Mouse (Mus musculus): ENCODE data around the gene Nmu.

Nmu gene

DNA sequence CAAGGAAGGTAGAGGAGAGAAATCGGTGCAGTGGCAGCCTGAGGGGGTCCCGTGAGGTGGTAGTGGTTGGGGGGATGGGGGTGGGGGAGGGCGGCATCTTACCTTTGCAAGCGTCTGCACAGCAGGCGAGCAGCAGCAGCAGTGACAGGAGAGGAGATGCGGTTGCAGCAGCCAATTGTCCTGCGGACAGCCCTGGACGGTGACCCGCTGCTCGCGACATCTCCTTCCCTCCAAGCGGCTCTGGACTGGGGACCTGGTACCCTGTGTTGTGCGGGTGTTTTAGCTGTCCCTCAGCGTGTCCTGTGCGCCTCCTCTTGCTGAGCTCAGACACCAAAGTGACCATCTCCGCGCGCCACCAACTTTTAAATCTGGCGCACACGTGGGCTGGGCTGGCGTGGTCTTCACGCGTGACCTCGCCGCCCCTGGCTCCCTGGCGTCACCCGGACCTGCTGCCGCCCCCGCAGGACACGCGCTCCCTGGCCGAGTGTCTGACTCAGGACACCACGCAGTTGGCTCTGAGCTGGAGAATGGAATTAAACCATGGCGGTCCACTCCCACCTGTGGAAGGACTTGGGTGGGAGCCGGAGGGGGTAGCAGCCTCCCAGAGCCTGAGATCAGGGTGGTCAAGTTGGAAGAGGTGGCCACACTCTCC is at the start of gene Nmu:
Gene Nmu (minus strand): TSS at position 336 of the 652 bp plus-strand sequence.
- DNase-seq (ENCODE audit: low read depth), result no peak

DNA sequence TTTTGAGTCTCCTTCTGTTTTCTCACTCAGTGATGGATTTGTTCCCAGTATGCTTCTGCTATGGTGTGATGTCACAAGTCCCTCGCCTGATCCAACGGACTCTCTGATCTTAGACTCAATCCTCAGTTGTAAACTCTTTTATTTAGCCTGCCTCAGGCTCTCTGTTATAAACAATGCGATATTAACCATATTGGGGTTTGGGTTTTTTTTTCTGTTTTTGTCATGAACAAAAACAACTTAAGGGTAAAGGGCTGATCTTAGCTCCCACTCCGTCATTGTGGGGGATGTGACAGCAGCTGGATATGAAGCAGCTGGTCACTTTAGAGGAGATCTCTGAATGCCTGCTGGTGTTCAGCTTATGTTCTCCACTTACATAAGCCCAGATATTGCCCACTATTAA is 48.1 kb upstream of the Nmu start:
- no peak for DNase-seq (ENCODE audit: low read depth)

DNA sequence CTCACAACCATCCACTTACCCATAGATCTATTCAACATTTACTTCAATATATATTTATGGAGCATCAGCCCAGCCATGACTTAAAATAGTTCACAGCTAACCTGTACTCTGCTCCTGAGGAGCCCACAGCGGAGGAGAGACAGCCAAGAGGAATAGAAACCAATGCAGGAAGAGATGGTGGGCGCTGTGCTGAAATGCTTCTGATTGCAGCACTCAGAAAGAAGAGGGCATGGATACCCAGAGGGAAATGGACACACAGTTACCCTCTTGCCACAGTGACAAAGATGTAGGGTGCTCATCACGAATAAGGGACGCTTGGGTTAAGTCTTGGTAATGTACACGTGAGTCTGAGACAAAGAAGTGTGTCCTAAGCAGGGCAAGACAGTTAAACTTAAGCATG is 30.8 kb upstream of the Nmu start:
- no peak for DNase-seq (ENCODE audit: low read depth)

DNA sequence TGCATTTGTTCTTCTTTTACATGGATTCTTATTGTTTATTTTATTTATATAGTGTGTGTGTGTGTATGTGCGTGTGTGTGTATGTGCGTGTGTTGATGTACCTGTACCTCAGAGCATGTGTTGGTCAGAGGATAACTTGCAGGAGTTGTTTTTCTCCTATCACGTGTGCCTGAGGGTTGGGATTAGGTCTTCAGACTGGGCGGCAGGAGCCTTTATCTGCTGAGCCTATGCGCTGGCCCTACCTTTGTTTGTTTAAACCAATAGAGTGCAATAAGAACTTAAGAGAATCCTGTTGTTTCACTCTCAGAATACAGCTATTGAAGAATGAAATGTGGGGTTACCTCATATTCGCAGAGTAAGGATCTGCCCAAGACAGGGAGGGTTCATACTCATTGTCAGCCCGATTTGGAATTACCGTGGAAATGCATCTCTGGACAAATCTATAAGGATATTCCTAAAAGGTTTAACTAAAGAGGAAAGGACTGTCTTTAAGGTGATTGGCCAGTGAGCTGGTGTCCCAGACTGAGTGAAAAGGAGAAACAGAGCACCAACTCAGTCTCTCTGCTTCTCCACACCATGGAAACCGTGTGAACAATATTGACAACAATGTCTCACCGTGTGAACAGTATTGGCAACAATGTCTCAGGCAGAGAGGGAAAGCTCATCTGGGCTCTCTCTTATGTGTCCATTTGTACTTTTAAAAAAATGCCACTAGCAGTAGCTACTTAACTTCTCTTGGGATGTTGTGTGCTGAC is 25.6 kb upstream of the Nmu start:
- no peak for DNase-seq (ENCODE audit: low read depth)

DNA sequence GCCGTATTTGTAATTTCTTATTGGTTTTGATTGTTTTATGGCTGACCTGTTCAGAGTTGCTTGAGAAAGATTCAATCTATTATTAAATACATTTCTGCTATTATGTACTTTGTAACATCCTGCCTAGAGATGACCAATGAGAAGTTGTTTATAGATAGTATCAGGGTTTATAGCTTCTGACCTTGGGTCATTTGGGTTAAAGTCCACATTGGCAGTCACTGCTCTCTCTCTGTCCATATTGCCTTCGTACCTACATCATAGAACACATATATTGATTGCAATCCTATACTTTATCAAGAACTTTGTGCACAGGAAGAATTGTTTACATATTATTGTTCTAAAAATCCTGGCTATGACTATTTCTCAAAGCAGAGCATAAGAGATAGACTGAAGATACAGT is 24.9 kb upstream of the Nmu start:
- no peak for DNase-seq (ENCODE audit: low read depth)

DNA sequence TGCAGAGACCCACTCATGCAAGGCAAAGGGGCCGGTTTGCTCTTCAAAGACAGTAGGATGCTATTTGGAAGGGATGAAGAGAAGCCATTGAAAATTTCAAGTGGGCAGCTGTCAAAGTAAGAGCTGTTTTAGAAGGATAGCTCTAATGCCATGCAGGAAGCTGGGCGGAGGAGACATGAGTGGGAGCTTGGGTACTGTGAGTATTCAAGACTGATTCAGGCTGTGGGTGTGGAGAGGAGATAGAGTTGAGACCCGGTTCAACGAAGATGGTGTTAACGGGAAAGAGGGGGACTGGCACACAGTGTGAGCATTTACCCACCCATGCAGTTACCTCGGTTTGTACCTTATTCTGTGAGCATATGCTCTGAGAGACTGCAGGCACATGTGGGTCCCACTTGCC is 20.1 kb upstream of the Nmu start:
- no peak for DNase-seq (ENCODE audit: low read depth)

DNA sequence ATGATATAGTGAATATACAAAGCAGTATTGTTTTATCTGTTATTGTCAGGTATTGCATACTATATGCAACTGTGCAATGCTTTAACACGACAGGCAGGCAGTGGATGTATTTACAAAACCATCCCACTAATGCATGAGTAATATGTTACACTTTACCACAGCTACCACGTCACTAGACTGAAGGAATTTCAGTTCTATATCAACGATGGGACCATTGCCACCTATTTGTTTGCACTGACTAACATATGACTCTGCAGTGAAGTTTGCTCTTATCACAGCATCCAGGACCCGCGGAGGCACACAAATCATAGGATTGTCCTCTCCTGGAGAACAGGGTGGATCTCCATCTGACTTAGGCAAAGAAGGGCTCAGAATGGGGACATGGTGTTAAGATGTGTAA is 18.2 kb upstream of the Nmu start:
- DNase-seq (ENCODE audit: low read depth), result no peak

DNA sequence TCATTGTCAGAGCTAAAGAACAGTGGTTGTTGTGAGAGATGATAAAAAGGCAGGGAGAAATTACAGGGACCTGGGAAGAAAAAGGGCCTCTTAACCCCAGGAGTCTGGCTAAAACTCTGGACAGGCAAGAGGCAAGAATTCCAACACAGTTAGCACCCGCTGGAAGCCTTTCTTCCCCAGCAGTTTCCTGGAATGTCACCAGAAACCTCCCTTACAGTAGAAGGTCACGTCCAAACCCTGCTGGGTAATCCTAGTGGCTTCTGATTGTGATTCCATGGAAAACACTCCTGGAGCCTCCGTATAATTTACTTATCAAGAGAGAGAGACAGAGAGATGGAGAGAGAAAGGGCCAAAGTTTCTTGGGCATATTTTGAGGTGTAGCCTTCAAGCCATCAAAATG is 15.6 kb upstream of the Nmu start:
- DNase-seq (ENCODE audit: low read depth), result no peak

DNA sequence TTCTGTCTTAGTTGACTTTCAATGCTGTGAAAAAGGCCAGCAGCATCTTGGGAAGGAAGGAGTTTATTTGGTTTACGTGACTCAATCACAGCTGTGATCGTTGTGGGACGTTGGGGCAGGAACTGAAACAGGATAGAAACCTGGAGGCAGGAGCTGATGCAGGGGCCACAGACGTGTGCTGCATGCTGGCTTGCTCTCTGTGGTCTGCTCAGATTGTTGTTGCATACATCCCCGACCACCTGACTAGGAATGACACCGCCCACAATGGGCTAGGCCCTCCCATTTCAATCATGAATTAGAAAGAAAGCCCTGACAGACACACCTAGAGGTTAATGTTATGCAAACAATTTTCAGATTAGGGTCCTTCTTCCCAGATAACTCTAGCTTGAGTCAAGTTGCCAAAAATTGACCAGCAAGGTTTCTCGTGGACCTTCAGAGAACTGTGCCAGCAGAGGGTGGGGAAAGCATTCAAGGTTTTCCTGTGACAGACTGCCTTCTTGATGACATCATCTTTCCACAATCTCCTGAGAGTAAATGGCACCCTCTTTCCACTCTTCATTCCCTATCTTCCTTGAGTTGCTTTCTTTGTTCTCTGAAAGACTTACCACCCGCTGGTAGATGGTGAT is 5.7 kb upstream of the Nmu start:
- DNase-seq (ENCODE audit: low read depth), result no peak

DNA sequence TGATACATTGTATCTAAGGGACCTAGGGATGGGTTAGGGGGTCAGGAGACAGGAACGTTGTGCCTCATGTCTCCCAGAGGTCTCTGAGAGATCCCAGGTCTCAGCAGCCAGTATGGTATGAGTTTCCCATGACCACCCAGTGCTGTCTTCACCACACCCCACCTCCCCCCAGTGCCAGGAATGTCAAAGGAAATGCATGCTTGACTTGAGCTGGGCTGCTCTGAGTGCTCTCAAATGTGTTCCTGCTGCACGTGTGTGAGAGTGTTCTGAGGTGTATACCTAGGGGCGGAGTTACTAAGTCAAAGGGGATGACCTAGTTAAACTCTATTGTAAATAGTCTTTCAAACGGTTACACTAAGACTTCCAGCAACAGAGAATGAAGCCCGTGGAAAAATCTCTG is 1.8 kb upstream of the Nmu start:
- DNase-seq (ENCODE audit: low read depth), result no peak

DNA sequence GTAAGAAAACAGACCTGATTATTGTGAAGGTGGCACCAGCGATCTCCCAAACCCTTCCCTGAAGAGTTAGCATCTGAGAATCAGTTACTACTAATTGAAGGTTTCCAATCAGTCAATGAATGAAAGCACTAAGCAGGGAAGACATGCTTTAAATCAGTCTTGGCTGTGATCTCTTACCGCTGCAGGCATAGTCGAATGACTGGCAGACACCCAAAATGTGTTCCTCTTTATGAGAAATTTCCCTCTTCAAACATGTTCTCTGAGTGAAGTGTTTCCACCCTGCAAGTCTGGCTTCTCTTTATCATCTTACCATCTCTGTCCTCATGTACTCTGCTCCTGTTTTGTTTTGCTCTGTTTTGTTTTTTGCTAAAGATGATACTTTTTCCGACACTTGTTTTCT is 2.8 kb downstream of the Nmu start:
- DNase-seq (ENCODE audit: low read depth), result no peak

DNA sequence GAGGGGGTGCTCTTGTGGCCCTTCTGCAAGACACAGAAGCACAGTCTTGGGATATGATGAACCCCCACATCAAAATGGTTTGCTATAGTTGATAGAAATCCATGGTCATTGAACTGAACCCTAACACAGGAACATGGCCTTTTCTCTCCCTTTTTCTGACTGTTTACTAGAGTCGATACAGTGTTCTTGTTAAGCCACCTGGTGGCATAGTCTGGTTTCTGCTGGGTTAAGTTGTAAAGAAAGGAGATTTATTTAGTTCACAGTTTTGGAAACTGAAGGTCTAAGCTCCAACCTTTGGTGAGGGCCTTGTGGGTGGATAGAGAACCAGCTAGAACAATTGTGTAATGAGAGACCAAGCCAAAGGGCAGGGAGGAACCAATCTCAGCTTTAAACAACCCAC is 3.5 kb downstream of the Nmu start:
- DNase-seq (ENCODE audit: low read depth), result peak; percentile 11

DNA sequence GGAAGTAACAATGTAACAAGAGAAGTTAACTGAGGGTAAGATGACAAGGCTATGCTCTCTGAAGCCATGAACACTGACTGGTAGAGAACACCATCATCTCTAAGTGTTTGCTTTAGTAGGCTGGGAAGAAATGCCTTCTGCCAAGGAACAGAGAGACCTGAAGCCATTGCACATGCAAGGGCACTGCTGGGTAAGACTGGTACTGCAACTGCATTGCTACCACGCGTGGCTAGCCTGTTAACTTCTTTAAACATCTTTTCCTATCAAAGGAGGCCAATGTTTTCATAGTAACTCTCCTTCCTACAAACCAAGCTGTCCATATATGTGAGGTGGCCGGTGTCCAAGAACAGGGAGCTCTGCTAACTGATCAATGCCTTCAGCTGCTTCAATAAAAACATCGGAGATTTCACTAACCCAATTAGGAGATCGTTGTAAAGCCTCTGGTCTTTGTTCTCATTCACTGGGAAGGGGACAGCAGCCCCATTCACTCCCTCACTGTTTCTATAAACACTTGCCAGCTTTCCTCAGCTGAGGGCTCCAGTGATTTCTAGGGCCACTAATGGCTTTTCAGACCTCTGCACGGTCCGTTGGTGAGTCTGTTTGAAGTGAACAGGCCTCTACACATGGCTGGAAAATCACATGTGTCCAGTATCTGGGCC is 11.5 kb downstream of the Nmu start:
- DNase-seq (ENCODE audit: low read depth), result no peak

DNA sequence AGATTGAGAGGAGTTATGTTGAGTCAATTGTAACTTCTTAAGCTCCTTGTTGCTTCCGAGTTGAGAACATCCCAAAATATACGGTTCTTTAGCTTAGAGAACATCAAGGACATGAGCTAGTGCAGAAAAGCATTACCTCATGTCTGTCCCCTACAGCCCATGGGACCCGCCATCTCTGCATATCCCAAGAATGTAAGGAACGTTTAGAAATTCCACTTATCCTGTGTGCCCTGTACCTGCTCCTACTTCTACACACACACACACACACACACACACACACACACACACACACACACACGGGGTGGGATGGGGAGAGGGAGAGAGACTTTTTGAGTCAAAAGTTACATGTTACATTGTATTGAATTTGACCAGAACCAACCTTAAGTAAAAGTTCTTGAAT is 12.1 kb downstream of the Nmu start:
- DNase-seq (ENCODE audit: low read depth), result no peak

DNA sequence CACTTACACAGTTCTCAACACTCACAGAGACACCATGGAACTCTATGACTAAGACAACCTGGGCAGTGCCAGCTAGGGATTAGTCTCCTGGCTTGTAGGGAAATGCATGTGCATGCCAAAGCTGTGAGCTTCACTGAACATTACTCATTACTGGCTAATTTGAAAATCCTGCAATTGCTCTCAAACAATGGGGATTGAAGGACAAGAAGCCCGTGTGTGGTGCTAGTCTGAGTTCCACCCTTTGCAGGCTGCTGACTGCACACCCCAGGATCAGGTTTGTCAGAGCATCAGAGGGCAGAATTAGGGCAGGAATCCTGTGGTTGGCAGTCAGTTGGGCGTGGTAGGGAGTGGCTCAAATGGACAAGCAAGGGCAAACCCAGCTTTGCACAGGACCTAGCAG is 17.5 kb downstream of the Nmu start:
- no peak for DNase-seq (ENCODE audit: low read depth)

DNA sequence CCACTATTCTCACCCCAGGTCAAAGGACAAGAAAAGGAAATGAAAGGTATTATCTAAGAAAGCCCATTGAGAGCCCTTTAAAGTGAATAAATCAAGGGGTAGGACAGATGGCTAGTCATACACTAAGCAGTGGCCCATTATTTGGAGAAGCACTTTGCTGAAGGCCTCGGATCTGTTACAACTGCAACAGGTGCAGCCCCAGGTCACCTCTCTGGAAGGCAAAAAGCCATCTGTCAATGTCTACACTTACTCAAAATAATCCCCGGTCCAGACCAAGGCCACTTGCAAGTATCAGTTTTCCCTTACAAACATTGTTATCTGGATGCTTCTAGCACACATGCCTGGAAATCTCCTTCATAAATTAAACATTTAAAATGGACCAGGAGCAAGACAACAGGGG is 22.7 kb downstream of the Nmu start:
- no peak for DNase-seq (ENCODE audit: low read depth)

DNA sequence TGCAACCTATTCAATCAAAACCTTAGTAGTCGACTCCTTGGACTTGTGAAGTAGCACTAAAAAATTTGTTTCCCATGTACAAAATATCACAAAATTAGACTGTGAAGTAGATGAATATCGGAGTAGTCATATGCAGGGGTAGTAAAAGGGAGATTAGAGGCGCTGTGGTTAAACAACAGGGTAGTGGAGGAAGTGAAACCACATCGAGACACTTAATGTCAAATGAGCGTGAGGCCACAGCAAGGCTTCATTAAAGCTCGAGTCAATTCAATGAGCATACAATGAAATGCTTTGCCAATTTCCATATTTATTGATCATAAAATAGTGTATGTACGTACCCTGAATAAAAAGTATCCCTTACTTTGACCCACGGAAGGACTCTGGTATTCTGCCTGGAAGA is 26.5 kb downstream of the Nmu start:
- DNase-seq (ENCODE audit: low read depth), result peak; percentile 45

DNA sequence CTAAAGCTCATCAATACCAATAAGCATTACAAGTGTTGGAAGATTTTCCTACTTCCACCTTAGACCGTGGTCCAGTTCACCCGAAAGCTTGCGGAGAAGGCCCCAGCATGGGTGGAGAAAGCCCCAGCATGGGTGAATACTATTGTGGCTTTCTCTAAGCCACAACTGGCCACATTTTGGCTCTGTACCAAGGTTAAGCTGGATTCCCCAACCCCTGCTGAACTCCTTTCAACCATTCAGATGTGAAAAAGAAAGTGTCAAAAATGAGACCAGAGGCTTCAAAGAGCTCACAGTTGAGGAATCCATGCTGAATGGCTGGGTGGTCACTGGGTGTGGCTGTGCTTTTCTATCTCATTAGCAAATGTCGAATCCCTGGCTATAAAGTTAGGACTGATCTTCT is 29.8 kb downstream of the Nmu start:
- DNase-seq (ENCODE audit: low read depth), result peak; percentile 67

DNA sequence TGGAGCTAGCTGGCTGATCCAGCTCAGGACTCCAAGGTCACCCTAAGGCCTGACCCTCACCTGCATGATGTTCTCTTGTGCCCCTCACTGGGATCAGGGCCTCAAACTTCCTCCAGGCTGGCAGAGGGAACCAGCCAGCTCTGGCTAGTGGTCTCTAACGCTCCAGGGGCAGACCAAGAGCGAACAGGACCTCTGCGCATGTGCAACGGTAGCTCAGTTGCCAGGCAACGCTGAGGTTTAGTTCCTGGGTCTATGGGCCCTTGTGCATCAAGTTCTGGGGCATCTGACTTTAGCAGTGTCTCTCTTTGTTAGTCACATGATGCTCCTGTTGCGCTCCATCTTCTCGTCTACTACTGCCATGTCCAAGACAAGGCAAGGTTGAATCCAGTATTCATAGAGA is 32.6 kb downstream of the Nmu start, which contains the start of gene Pdcl2:
Gene Pdcl2 (minus strand): TSS at position 204 of the 400 bp plus-strand sequence.
- DNase-seq (ENCODE audit: low read depth), result no peak

DNA sequence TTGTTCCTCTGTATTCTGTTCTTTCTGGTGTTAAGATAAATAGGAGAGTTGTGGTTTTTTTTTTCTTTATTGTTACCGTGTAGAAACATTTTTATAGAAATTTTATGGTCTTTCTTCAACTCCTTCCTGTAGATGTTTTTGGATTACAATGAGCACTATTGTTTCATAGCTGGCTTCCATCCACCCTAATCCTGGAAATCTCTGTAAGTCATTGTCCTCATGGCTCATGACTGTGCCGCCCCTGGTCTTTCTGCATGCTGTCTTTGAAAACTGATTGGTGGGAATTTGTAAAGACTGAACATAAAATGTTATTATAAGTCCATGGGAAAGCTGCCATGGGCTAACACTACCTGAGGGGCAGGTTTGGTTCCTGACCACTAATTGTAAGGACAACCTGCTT is 36.3 kb downstream of the Nmu start:
- no peak for DNase-seq (ENCODE audit: low read depth)

DNA sequence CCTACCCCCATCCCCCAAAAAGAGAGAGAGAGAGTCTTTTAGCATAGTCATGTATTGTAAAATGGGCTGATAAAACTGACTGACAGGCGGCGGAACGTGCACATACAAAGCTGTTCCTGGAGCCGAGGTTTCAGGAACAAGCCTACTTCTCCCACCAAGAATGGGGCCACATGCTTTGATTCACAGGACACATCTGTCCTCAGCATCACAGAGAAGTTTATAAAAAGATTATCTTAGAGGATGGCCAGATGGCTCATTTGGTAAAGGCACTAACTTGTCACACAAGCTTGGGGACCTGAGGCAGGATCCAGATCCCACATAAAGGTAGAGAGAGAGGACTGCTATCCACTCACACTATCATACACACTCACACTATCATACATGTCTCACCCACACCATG is 38.5 kb downstream of the Nmu start:
- no peak for DNase-seq (ENCODE audit: low read depth)

DNA sequence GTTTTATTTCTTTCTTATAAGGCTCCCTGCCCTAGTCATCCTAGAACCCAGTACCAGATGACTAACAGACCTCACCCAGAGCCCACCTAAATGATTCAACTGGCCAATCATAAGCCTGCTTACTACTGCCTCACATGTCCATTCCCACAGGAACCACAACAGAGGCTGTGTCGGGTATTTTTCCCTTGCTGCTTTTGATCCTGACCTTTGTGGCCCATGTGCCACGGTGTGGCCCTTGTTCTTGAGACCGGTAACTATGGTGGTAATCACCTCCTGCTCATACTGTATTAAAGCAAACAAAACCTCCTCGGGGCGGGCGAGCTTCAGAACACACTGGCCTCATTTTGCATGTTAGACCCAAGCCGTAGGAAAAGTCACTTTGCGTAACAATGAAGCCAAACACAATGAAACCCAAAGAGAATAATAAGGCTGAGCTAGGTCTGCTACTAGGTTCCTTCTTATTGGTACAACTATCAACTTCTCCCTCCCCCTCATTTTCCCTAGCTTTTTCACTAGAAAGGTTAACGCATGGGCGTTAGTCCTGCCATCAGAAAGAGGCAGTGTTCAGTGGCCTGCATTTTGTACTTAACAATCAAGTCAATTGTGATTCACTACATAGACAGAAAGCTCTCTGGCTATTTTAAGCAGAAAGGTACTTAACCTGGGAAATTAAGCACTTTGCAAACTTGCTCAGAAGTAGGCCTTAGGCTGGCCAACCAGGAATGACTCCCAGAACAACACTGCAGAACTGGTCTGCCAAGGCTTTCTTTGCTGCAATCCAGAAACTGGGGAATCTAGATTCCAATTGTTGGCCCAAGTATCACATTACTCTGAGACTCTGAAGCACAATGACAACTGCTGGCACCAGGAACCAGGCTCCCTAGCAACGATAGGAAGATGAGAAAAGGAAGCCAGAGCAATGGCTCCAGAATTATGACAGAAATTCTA is 42.1 kb downstream of the Nmu start:
- DNase-seq (ENCODE audit: low read depth), result no peak
